ENCODE assay signal across 8 mouse cellular contexts in genomic region chr10:40351156-40351555, GRCm38 (mm10). TPM values are rescaled to one million over a fixed set of nuclear protein-coding genes. Genes with fewer than 3 reads are reported as not detected.
DNase-seq lines count a peak whose midpoint lies in the region; ATAC-seq and TF ChIP-seq lines count a peak whose summit lies in the region.

No protein-coding gene starts in this region.

- H3K4me1 ChIP-seq in heart, embryonic 14.5 days (ENCODE audit: control insufficient read depth in 2 of 2, insufficient read depth in 2 of 2, low read length in 2 of 2) = peaks cover 0 to 21% of the 10 kb centered on the region in 2 experiments
- peaks cover 15% of the 10 kb centered on the region for H3K4me1 ChIP-seq in neural tube, embryonic 12.5 days
- 0 out of 2 replicates have a peak, but pooled peaks cover 2% of the 10 kb centered on the region for H3K4me1 ChIP-seq in intestine, postnatal 0 days (replicated peaks; ENCODE audit: control insufficient read depth, insufficient read depth, low read length)
- peaks cover 10% of the 10 kb centered on the region; the same call in 1 of the 2 replicates for H3K4me1 ChIP-seq in stomach, embryonic 16.5 days (ENCODE audit: control insufficient read depth, insufficient read depth, low read length)

- 75% methylated on average over 4 of the region's 4 CpGs for WGBS in heart, embryonic 14.5 days
- 70% methylated on average over 4 of the region's 4 CpGs for WGBS in neural tube, embryonic 12.5 days
- 75% methylated on average over 4 of the region's 4 CpGs for WGBS in intestine, postnatal 0 days
- 65% methylated on average over 4 of the region's 4 CpGs for WGBS in stomach, embryonic 16.5 days

- no peak for DNase-seq in heart, postnatal 4 days
- no peak for DNase-seq in neural tube, embryonic 10.5 days (ENCODE audit: extremely low spot score, low spot score)
- DNase-seq in adrenal gland, postnatal 10 days = no peak
- DNase-seq in urinary bladder, postnatal 36 days (ENCODE audit: low spot score in 2 of 2) = no peak

- ATAC-seq in heart, embryonic 14.5 days (ENCODE audit: insufficient number of reproducible peaks, insufficient read depth, low FRiP score, low read depth) = no peak
- ATAC-seq in neural tube, embryonic 12.5 days (ENCODE audit: low FRiP score, low read depth) = no peak
- ATAC-seq in intestine, postnatal 0 days = no peak
- no peak for ATAC-seq in stomach, embryonic 16.5 days (ENCODE audit: insufficient read depth, low FRiP score)

- no peaks in the 10 kb centered on the region for H3K36me3 ChIP-seq in heart, embryonic 14.5 days (ENCODE audit: control insufficient read depth, insufficient read depth, low read length)
- H3K36me3 ChIP-seq in neural tube, embryonic 12.5 days = no peaks in the 10 kb centered on the region
- H3K36me3 ChIP-seq in intestine, postnatal 0 days (ENCODE audit: control insufficient read depth, insufficient read depth) = no peaks in the 10 kb centered on the region
- no peaks in the 10 kb centered on the region for H3K36me3 ChIP-seq in stomach, embryonic 16.5 days (ENCODE audit: control insufficient read depth, insufficient read depth, low read length)

- no peak overlapping the region for H3K9ac ChIP-seq in heart, embryonic 14.5 days (ENCODE audit: low read length)
- no peak overlapping the region for H3K9ac ChIP-seq in neural tube, embryonic 12.5 days
- no peak overlapping the region for H3K9ac ChIP-seq in intestine, postnatal 0 days (ENCODE audit: low read depth, low read length)
- H3K9ac ChIP-seq in stomach, embryonic 16.5 days (ENCODE audit: low read length) = peak overlapping the region; percentile 21; the same call in 1 of the 2 replicates

- H3K27me3 ChIP-seq in heart, embryonic 14.5 days (ENCODE audit: control insufficient read depth, insufficient read depth, low read length) = no peaks in the 10 kb centered on the region
- no peaks in the 10 kb centered on the region for H3K27me3 ChIP-seq in neural tube, embryonic 12.5 days (replicated peaks)
- no peaks in the 10 kb centered on the region for H3K27me3 ChIP-seq in intestine, postnatal 0 days (replicated peaks; ENCODE audit: control insufficient read depth, insufficient read depth, low read length)
- no peaks in the 10 kb centered on the region for H3K27me3 ChIP-seq in stomach, embryonic 16.5 days (ENCODE audit: control insufficient read depth, insufficient read depth, low read length)

- no peak overlapping the region for H3K27ac ChIP-seq in heart, embryonic 14.5 days (replicated peaks in 1 of 2; ENCODE audit: control insufficient read depth in 1 of 2, insufficient read depth in 1 of 2, low read depth in 2 of 2, low read length in 2 of 2)
- no peak overlapping the region for H3K27ac ChIP-seq in neural tube, embryonic 12.5 days
- H3K27ac ChIP-seq in intestine, postnatal 0 days (ENCODE audit: low read depth, low read length) = no peak overlapping the region
- no peak overlapping the region for H3K27ac ChIP-seq in stomach, embryonic 16.5 days (ENCODE audit: low read length)

- peak overlapping the region; percentile 71; the same call in 1 of the 2 replicates for H3K4me2 ChIP-seq in heart, embryonic 14.5 days (ENCODE audit: low read length)
- peak overlapping the region; percentile 71 for H3K4me2 ChIP-seq in neural tube, embryonic 12.5 days (replicated peaks)
- peak overlapping the region; percentile 66; the same call in 1 of the 2 replicates for H3K4me2 ChIP-seq in intestine, postnatal 0 days (replicated peaks; ENCODE audit: low read depth)
- H3K4me2 ChIP-seq in stomach, embryonic 16.5 days (ENCODE audit: low read depth, low read length) = peak overlapping the region; percentile 75

- H3K9me3 ChIP-seq in heart, embryonic 14.5 days (ENCODE audit: control insufficient read depth, low read length) = no peaks in the 10 kb centered on the region
- H3K9me3 ChIP-seq in neural tube, embryonic 12.5 days = no peaks in the 10 kb centered on the region
- H3K9me3 ChIP-seq in intestine, postnatal 0 days (ENCODE audit: control insufficient read depth) = no peaks in the 10 kb centered on the region
- H3K9me3 ChIP-seq in stomach, embryonic 16.5 days (replicated peaks; ENCODE audit: control insufficient read depth, low read length) = no peaks in the 10 kb centered on the region

- no peak overlapping the region for H3K4me3 ChIP-seq in heart, embryonic 14.5 days (ENCODE audit: control insufficient read depth in 1 of 2, insufficient read depth in 1 of 2, low read depth in 1 of 2, low read length in 2 of 2)
- H3K4me3 ChIP-seq in neural tube, embryonic 12.5 days = no peak overlapping the region
- H3K4me3 ChIP-seq in intestine, postnatal 0 days (ENCODE audit: low read depth, low read length) = no peak overlapping the region
- no peak overlapping the region for H3K4me3 ChIP-seq in stomach, embryonic 16.5 days (replicated peaks; ENCODE audit: low read length)

- TF ChIP-seq CTCF in intestine, postnatal 0 days (IDR thresholded peaks at IDR 0.05; ENCODE audit: low read depth) = no peak

RNA-seq across cellular contexts. Expression of gene Cdk19, which starts 11.8 kb away (rescaled TPM):
- 7.5 and 9.1 TPM in 2 replicates for polyA plus RNA-seq in heart, embryonic 14.5 days (2014; fragmentation: Nextera tagmentation; extraction: Ambion mirVana)
- 10 to 100 TPM; 14.2 to 14.5 TPM for total RNA-seq in heart, postnatal 4 days (2021)
- polyA plus RNA-seq in neural tube, embryonic 12.5 days (2016; fragmentation: Nextera tagmentation; extraction: Ambion mirVana) = 11.9 and 12.9 TPM in 2 replicates
- polyA plus RNA-seq in intestine, postnatal 0 days (2015; fragmentation: Nextera tagmentation; extraction: Ambion mirVana) = 3.0 and 3.2 TPM in 2 replicates
- 7.8 and 8.4 TPM in 2 replicates for polyA plus RNA-seq in stomach, embryonic 16.5 days (2015; fragmentation: Nextera tagmentation; extraction: Ambion mirVana)
- 10 to 100 TPM; 11.9 to 12.9 TPM for total RNA-seq in adrenal gland, postnatal 10 days (2021)

RNA-seq across cellular contexts. Expression of gene Amd1, which starts 49.2 kb away (rescaled TPM):
- 40.2 and 43.0 TPM in 2 replicates for polyA plus RNA-seq in heart, embryonic 14.5 days (2014; fragmentation: Nextera tagmentation; extraction: Ambion mirVana)
- total RNA-seq in heart, postnatal 4 days (2021) = 10 to 100 TPM; 31.0 to 32.1 TPM
- 50.5 and 52.4 TPM in 2 replicates for polyA plus RNA-seq in neural tube, embryonic 12.5 days (2016; fragmentation: Nextera tagmentation; extraction: Ambion mirVana)
- polyA plus RNA-seq in intestine, postnatal 0 days (2015; fragmentation: Nextera tagmentation; extraction: Ambion mirVana) = 24.0 and 25.3 TPM in 2 replicates
- 63.0 and 64.7 TPM in 2 replicates for polyA plus RNA-seq in stomach, embryonic 16.5 days (2015; fragmentation: Nextera tagmentation; extraction: Ambion mirVana)
- 10 to 100 TPM; 30.2 to 31.8 TPM for total RNA-seq in adrenal gland, postnatal 10 days (2021)
